Mouse (Mus musculus): ENCODE measurements around the gene Chrm1.

The Chrm1 gene

DNA sequence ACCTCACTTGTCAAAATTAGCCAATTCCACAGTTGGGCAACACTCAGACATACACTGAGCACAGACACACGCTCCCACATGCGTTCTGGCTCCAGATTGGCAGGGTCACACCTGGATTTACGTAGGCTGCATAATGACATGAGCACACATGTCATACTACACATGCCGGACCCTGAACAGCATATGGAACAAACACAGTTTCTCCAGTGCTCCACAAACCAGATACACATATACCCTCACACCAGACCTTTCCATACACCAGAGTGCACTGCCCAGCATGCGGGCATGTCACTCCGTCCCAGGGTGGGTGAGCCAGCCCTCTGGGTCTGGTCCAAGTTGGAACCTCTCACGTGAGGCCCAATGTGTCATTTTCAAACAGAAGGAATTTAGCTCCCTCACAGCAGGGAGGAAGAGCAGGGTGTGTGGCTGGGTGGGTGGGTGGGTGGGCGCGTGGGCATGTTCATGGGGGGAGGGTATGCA lies at the start of gene Chrm1:
Gene Chrm1, plus strand, starts transcription at position 430 of the 480 bp plus-strand sequence.
- DNase-seq (ENCODE audit: extremely low read depth, low read depth, low spot score): peak; percentile 78

DNA sequence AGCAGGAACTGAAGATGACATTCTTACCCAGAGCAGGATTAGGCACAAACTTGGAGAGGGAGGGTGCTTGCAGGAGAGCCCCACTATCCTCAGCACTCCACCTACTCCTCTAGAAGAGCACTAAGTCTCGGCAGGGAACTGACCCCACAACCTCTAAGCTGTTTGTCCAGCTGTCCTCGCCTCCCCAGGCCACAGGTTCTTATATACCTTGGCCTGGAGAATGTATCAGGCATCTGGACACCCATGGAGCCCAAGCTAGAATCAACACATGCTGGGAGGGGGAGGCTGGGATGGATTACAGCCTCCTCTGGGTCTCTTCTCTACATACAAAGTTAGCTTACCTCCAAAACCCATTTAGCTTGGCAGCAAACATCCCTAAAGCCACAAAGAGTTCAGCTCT lies 49.2 kb upstream of the Chrm1 start:
- no peak for DNase-seq (ENCODE audit: extremely low read depth, low read depth, low spot score)

DNA sequence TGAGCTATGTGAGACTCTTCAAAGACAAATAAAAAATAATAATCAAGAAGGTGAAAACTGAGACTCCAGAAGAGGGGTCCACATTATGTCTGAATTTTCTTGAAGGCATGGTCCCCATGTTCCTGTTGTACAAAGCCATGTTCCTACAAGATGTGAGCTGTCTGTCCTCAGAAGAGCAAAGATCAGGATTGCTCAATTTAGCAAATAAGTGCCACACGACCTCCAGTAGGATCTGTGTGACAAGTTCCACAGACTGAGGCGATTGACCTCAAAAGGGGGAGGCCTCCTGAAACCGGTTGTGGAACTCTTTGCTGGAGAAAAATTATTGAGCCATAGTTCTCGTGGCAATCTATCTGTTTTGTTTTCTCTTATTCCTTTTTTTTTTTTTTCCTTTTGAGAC lies 47.3 kb upstream of the Chrm1 start:
- DNase-seq (ENCODE audit: extremely low read depth, low read depth, low spot score): no peak

DNA sequence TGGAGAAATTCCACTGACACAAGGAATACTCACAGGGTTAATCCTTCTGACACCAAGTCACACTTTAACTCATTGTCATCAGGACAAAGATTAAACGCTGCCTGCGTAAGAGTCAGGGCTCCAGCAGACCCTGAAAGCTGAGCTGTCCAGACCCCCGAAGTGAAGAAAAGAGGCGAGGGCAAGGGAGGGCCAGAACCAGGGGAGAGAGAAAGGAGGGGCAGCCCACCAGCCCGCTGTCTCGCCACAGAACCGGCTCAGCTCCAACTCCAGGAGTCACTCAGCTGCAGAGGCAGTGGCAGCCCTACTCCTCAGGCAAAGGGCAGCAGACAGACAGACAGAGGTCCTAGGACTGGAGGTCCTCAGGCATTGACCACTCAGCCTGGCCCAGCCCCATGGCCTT lies 45.7 kb upstream of the Chrm1 start, which contains the start of gene Slc22a6:
Gene Slc22a6, plus strand, starts transcription at position 136 of the 400 bp plus-strand sequence.
- no peak for DNase-seq (ENCODE audit: extremely low read depth, low read depth, low spot score)

DNA sequence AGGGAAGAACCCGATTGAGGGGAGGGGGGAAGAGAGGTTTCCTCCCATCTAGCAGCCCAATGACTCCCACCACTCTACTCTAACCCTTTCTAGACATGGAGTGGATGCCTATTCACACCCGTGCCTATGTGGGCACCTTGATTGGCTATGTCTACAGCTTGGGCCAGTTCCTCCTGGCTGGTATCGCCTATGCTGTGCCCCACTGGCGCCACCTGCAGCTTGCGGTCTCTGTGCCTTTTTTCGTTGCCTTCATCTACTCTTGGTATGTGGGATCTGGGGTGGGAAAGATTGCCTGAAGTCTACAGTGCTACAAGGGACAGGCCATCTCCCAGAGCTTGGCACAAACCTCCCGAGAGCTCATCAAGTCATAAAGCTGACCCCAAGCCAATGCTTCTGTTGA lies 42.5 kb upstream of the Chrm1 start:
- DNase-seq (ENCODE audit: extremely low read depth, low read depth, low spot score): no peak

DNA sequence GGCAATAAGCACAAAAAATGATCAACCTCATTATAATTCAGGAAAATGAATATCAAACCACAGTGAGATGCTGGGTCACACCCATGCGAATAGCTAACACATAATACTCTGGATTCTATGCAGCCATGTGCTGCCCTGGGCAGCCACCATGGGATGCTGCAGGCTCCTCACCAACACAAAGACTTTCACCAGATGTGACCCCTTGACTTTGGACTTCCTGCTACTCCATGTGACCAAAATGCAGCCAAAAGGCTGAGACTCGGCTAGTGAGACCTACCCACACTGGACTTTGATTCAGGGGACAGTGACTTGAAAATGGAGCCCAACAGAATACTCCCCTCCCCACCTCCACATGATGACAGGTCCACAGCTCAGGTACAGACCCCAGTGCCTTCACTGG lies 33.3 kb upstream of the Chrm1 start:
- DNase-seq (ENCODE audit: extremely low read depth, low read depth, low spot score): no peak

DNA sequence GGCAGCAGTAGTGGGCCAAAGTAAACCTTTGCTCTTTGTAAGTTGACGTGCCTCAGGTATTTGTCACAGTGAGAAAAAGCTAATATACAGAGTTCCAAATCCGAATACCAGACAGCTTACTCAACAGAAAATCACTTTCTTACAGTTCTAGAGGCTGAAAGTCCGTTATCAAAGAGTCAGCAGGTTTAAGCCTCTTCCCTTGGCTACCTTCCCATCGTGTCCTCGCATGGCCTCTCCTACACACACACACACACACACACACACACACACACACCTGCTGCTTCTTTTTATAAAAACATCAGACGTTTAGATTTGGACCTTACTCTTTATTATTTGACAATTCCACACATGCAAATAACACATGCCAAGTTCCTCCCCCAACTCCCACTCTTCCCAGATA lies 32.8 kb upstream of the Chrm1 start:
- DNase-seq (ENCODE audit: extremely low read depth, low read depth, low spot score): no peak

DNA sequence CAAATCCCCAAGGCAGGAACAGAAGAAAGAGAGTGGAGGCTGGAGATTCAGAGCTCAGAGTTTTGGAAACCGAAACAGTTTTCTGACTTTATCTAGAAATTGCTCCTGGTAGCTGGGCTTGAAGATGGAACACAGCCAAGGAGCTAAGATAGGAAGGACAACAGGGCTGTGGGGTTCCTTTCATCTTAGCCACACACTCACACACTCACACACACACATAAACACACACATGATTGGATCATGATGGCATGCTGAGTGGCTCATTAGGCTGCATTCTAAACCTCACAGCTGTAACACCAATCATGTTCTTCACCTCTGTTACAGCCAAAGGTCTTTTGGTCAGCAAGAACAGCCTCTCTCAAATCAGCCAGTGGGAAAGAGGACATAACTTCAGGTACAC lies 31.6 kb upstream of the Chrm1 start:
- DNase-seq (ENCODE audit: extremely low read depth, low read depth, low spot score): no peak

DNA sequence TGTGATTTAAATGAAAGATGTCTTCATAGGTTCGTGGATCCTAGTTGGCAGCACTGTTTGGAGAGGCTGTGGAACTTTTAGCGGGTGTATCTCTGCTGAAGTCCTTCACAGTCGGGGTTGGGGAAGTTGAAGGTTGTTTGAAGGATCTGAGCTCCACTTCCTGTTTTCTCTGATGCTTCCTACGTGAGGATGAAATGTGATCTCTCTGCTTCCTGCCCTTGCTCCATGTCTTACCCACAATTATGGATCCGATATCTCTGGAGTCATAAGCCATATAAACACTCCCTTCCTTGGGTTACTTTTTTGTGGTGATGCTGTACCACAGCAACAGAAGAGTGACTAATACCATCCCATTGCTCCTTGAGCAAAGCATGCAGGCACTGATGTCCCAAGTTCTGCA lies 21.5 kb upstream of the Chrm1 start:
- no peak for DNase-seq (ENCODE audit: extremely low read depth, low read depth, low spot score)

DNA sequence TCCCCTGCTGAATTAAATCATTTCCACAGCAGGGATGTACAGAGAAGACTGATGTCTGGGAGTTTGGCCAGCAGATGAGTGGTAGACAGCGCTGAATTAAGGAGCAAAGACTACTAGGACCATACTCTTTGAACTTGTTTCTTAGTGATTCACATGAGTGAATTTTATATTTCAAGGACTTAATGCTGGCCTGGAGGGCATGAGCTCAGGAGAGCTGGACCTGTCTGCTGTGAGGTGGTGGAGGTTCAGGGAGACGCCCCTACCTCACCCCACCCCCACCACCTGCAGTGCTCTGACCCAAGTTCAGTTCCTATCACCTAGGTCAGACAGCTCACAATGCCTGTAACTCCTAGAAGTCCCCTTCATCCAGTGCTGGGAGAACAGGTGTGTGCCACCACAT lies 17.2 kb upstream of the Chrm1 start:
- no peak for DNase-seq (ENCODE audit: extremely low read depth, low read depth, low spot score)

DNA sequence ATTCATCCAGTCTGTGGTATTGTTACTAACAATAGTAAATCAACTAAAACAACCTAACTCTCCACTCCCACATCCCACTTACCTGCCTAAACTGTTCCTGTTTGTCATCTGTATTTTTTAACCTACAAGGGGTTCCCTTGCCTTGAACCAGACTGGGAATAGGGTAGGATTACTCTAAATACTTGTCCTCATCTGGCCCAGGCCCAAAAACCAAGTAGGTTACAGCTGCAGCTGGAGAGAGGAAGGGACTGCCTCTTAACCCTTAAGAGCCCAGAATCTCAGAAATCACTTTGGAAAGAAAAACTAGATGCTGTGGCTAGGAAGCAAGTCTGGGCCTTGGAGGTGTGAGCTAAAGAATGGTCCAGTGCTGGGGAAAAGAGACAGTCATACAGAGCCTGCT lies 7.8 kb upstream of the Chrm1 start:
- DNase-seq (ENCODE audit: extremely low read depth, low read depth, low spot score): no peak

DNA sequence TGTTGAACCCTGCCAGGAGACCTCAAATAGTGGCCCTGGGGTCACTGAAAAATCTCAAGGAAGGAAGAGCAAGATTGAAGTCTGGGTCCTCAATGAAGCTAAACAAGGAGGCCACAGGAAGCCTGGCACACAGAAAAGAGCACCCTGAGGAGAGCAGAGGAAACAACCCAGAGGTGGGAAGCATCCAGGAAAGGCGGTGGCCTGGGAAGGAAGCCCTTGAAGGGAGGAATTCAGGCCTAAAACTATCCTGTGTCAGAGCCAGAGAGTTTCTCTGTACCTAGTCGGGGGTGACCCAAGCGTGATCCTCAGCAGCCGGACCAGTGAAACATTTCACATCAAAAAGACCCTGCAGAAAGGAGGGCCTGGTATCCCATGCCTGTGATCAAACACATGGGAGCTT lies 7.2 kb upstream of the Chrm1 start:
- no peak for DNase-seq (ENCODE audit: extremely low read depth, low read depth, low spot score)

DNA sequence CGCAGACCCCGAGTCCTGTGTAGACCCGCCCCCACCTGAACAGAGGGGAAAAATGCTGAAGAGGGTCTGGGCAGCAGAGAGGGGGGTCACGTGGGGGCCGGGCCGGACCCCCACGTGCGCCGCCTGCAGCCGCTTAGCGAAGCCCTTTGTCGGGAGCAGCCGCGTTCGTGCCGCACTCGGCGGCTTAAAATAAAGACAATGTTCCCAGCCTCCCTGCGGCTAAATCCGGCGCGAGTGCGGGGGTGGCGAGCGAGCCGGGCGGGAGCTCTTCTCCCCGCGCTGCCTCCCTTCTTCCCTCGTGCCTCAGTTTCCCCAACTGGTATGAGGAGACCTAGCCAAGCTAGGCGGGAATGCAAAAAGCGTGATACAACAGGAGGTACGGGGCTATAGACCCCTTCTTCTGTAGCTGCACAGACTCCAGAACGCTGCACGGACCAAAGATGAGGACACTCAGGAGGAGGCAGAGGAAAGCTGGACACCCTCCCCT lies 1.7 kb upstream of the Chrm1 start:
- DNase-seq (ENCODE audit: extremely low read depth, low read depth, low spot score): no peak

DNA sequence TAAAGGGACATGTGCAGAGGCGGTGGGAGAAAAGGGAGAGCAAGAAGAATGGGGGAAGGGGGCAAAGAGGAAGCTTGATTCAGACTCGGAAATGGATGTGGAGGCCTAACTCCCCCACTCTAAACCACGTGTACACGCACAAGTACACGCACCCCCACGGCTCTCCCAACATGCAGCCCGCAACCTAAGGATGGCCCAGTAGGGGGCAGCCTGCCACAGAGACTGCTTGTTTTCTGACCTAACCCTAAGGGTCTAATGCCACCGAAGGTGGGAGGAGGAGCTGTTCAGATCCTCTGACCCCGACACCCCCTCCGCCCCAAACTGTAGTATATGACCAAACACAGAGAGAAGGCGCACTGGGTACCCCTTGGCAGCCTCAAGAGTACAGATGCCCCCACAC lies 1.3 kb upstream of the Chrm1 start:
- DNase-seq (ENCODE audit: extremely low read depth, low read depth, low spot score): no peak

DNA sequence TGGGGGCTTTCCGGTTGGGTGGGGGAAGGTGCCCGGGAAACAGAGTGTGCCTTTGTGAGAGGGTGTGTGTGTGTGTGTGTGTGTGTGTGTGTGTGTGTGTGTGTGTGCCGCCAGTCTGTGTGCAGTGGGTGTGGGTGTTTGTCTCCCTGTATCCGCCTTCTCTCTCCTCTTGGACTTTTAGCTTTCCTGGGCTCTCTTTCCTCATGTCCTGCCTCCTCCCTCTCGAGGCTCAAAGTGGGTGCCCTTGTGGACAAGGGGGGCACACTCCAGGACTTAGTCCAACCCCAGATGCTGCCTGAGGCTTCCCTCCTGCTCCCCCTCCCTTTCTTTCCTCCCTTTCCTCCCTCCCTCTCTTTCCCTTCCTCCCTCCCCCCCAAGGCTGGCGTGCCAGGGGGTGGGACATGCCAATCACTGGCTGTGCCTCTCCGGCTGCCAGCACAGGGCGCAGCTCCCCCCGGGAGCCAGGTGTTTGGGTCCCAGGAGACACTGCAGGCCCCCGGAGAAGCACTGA lies 377 bp downstream of the Chrm1 start:
- DNase-seq (ENCODE audit: extremely low read depth, low read depth, low spot score): no peak

DNA sequence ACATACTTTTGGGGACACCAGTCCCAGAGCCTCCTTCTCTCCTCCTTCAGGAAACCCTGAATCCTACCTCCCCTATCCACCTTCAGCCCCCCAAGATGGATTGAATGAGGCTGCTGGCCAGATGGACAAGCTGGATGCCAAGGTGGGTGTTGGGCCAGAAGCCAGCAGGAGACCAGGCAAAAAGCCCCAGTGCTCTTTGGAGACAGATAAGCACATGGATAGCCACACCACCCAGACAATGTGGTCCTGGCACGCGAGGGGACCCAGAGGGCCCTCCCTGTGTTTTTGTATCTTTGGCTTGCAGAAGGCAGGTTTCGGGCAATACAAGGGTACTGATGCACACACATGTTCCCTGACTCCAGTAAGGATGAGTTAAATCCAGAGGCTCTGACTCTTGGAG lies 1.3 kb downstream of the Chrm1 start:
- no peak for DNase-seq (ENCODE audit: extremely low read depth, low read depth, low spot score)

DNA sequence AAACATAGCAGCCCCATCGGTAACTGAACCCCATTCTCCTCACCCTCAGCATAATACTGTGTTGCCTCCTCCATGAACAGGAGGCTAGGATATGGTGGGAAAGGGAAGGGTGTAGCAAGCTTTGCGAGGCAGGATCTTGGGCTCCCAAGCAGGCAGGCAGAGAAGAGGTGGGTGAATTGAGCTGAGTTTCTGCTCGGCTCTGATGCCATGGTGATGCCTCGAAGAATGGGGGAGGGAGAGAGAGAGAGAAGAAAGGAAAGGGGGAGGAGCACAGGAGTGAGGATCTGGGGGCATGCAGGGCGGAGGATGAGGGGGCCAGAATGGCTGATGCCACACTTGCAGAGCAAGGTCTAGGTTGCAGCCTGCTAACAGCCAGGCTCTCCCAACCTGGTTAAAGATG lies 2.2 kb downstream of the Chrm1 start:
- no peak for DNase-seq (ENCODE audit: extremely low read depth, low read depth, low spot score)

DNA sequence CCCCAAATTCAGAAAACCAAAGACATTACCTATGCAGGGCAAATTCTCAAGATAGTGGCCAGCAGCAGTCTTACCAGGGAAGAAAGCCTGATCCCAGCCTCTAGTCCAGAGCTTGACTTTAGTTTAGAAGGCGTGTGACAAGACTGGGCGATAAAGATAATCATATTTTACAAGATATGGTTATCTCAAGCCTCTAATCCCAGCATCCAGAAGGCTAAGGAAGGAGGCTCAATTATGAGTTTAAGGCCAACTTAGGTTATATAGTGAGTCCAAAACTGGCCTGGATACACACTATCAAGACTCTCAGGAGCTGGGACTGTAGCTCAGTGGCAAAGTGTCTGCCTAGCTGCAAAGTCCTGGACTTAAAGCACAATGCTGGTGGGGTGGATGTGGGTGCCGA lies 9.3 kb downstream of the Chrm1 start:
- DNase-seq (ENCODE audit: extremely low read depth, low read depth, low spot score): no peak

DNA sequence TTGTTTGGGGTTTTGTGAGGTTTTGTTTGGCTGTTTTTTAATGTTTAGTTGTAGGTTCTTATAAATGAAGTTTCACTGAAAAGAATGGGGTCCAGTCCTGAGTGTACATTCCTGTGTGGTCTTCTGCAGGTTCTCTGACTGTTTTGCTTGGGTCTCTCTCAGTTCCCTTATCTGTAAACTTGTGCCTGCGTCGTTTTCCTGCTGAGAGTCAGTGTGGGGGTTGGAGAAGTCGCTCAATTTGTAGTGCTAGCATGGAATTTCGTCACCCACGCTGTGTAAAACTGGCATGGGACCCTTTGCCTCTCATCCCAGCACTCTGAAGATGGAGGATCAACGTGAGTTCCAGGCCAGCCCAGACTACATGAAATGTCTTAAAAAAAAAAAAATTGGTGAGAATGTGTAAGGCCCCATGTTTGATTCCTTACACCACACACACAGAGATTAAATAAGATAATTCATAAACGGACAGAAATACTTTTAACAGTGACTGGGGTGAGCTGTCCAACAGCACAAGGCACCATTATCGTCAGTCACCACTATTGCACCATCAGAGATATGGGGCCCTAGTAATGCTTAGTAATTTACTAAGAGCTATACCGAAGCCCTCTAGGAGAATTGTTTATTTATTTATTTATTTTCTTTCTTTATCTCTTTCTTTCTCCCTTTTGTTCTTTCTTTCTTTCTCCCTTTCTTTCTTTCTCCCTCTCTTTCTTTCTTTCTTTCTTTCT lies 9.9 kb downstream of the Chrm1 start:
- DNase-seq (ENCODE audit: extremely low read depth, low read depth, low spot score): no peak

DNA sequence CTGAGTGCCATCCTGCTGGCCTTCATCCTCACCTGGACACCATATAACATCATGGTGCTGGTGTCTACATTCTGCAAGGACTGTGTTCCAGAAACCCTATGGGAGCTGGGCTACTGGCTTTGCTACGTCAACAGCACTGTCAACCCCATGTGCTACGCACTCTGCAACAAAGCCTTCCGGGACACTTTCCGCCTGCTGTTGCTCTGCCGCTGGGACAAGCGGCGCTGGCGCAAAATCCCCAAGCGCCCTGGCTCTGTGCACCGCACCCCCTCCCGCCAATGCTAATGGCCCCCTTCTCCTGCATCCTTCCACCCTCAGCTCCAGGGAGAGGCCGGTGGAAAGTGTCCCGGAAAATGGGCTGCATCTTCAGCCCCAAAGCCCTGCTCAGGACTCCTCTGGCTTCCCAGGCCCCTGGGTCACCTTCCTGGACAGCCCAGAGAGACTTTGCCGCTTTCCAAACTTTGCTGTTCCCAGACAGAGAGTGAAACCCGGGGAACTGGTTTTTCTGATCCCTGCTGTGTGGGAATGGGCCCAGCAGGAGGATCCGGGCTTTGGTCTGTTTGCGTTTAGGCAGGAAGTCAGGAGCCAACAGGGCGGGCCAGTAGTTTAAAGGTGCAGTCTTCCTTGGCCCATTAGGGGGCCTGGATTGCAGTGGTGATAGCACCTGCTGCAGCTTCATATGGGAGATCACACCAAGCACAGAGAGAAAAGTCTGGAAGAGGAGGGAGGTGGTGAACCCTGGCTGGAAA lies 15.6 kb downstream of the Chrm1 start:
- DNase-seq (ENCODE audit: extremely low read depth, low read depth, low spot score): peak; percentile 62

DNA sequence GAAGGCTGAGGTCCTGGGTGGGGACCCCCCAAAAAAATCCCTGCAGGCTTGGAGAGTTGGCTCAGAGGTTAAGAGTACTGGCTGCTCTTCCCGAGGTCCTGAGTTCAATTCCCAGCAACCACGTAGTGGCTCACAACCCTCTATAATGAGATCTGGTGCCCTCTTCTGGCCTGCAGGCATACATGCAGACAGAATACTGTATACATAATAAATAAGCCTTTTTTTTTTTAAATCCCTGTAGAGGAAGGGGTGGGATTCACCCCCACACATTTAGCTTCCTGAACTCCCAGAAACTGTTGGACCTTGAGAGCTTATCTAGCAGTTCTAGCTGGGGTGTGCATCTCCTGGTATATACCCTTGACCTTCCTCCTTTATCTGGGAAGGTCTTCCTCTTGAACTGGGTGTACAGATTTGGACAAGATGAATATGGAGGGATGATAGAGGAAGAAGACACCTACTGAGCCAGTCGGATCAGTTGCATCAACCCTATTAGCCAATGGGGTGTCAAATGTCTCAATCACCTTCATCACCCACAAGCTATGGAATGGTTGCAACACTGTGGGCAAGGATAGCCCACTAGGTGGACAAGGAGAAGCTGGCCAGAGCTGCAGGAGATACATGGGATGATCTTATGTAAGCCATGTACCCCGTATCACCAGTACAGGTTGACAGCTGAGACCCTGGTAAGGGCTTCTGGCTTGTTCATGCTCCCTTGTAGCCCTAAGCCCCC lies 18.2 kb downstream of the Chrm1 start:
- no peak for DNase-seq (ENCODE audit: extremely low read depth, low read depth, low spot score)
